Mouse (Mus musculus) midbrain, embryonic 13.5 days (tissue): ENCODE results near the gene Slc38a10. TPM values are rescaled to one million over a fixed set of nuclear protein-coding genes. Genes with fewer than 3 reads are reported as not detected.

Source experiments
- ATAC-seq: fragments of 200-750 bp; cut with Nextera tagmentation; 2 replicates; pipeline ENCODE4 v1.8.0; 2017; ENCODE audit warnings: mild to moderate bottlenecking, moderate TSS enrichment, moderate library complexity
- H3K27ac ChIP-seq: fragments of 300-500 bp; sonication (generic); 2 replicates; pipeline ENCODE4 v1.5.1; 2015; ENCODE audit warnings: inconsistent platforms, mild to moderate bottlenecking, moderate library complexity
- H3K27me3 ChIP-seq: fragments of 300-500 bp; sonication (generic); 2 replicates; pipeline ENCODE4 v1.6.1; 2015; ENCODE audit warnings: mild to moderate bottlenecking, inconsistent platforms
- H3K36me3 ChIP-seq: fragments of 300-500 bp; sonication (generic); 2 replicates; pipeline ENCODE4 v1.6.1; 2015; ENCODE audit warnings: mild to moderate bottlenecking, inconsistent platforms
- H3K4me1 ChIP-seq: fragments of 300-500 bp; sonication (generic); replicated peaks from 2 replicates; pipeline ENCODE4 v1.6.1; 2015; ENCODE audit warnings: inconsistent platforms
- H3K4me2 ChIP-seq: fragments of 300-500 bp; sonication (generic); replicated peaks from 2 replicates; pipeline ENCODE4 v1.6.1; 2015; ENCODE audit warnings: moderate library complexity, mild to moderate bottlenecking, inconsistent platforms
- H3K4me3 ChIP-seq: fragments of 300-500 bp; sonication (generic); replicated peaks from 2 replicates; pipeline ENCODE4 v1.5.1; 2015; ENCODE audit warnings: mild to moderate bottlenecking, inconsistent platforms
- H3K9ac ChIP-seq: fragments of 300-500 bp; sonication (generic); replicated peaks from 2 replicates; pipeline ENCODE4 v1.6.1; 2015; ENCODE audit warnings: mild to moderate bottlenecking, inconsistent platforms
- H3K9me3 ChIP-seq: fragments of 300-500 bp; sonication (generic); 2 replicates; pipeline ENCODE4 v1.6.1; 2016; ENCODE audit warnings: mild to moderate bottlenecking, inconsistent platforms
- WGBS: fragments of 180-500 bp; shearing (Covaris S2); methylation state at CpG from one replicate; pipeline ENCODE4 v1.1.7; 2015; 5-methylcytosine and 5-hydroxymethylcytosine counted together
- polyA plus RNA-seq: library from polyadenylated mRNA; unstranded; fragments of >200 nt; fragmentation: Nextera tagmentation; extraction: Ambion mirVana; gene quantifications from 2 replicates; pipeline ENCODE4 v1.2.1, GENCODE M21; 2015

The Slc38a10 gene
- polyA plus RNA-seq, 1 experiment from 2014 or later, result 109 TPM

DNA sequence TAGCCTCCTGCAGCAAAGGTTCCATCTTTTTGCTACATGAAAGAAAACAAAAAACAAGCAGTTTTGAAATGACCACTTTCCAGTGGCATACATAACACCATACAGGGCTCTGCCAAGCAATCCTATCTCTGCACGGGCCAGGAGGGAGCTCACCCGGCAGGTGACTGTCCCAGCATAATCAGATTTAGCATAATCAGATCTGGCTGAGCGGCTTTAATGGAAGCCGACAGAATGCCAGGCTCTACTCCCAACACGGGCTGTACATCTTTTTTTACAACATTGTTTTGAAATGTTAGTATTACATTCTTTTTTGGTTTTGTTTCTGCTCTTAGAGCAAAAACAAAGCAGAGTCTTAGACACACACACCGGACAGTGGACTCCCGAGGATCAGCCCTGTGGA is 21.9 kb downstream of the Slc38a10 start:
- Histone ChIP-seq H3K36me3 (peaks cover 71% of the 10 kb centered on the region), H3K4me3 (no peak overlapping the region), H3K27ac (no peak overlapping the region), H3K4me2 (no peak overlapping the region), H3K4me1 (no peaks in the 10 kb centered on the region), H3K27me3 (no peaks in the 10 kb centered on the region), H3K9me3 (no peaks in the 10 kb centered on the region), H3K9ac (no peak overlapping the region)
- ATAC-seq, result no peak
- WGBS, result 60% methylated on average over 7 of the region's 7 CpGs

- peaks cover 72% of the 10 kb centered on the region for H3K36me3 ChIP-seq
- no peaks in the 10 kb centered on the region for H3K4me1 ChIP-seq
- WGBS, result 95% methylated on average over 2 of the region's 2 CpGs
Observed at GRCm38 (mm10) chr11:120126845-120127244, 24.3 kb downstream of the Slc38a10 start.

GRCm38 (mm10) chr11:120122126-120122525 is 29.0 kb downstream of the Slc38a10 start:
- Histone ChIP-seq H3K4me1 (peaks cover 4% of the 10 kb centered on the region; the same call in 1 of the 2 replicates), H3K27me3 (no peaks in the 10 kb centered on the region), H3K4me3 (no peak overlapping the region), H3K4me2 (no peak overlapping the region), H3K27ac (no peak overlapping the region), H3K36me3 (peaks cover 51% of the 10 kb centered on the region), H3K9me3 (no peaks in the 10 kb centered on the region), H3K9ac (no peak overlapping the region)
- 91% methylated on average over 12 of the region's 12 CpGs for WGBS
- ATAC-seq, result no peak

More at GRCm38 (mm10) chr11:120126845-120127244, 24.3 kb downstream of the Slc38a10 start:
- no peak overlapping the region for H3K4me3 ChIP-seq
- H3K9ac ChIP-seq, result no peak overlapping the region
- no peak overlapping the region for H3K27ac ChIP-seq
- H3K4me2 ChIP-seq, result no peak overlapping the region
- ATAC-seq, result no peak
- no peaks in the 10 kb centered on the region for H3K9me3 ChIP-seq
- no peaks in the 10 kb centered on the region for H3K27me3 ChIP-seq

DNA sequence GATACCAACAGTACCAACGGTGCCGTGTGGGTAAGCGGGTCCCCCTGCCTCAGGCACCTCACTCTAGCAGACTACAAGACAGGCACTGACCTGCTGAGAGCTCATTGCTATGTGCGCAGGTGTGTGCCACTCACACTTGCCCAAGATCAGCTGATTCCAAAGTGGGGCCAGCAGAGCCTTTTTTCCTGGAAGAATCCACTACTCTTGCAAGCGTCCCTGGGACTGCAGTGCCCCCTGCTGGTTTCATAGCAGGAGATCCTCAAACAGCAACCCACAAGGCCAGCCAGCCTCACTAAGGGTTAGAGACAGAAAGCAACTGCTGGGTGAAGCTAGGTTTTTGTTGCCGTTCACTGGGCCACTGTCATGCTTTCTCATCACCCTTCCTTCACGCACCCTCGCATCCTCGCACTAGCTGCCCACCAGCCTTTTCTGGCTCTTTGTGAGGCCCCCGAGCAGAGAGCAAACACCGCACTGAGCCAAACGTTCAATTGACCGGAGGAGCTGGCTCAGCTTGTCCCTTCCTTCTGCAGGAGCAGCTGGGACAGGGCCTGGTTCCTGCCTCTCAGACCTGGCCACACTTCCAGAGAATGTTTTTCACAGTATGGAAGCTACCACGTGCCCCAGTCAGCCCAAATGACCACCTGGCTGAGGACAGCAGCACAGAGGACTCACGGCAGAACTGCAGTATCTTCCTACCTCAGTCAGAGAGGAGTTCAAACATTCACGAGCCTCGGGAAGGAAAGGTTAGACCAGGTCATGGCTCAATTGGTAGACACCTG is 30.3 kb downstream of the Slc38a10 start:
- peaks cover 4% of the 10 kb centered on the region; the same call in 1 of the 2 replicates for H3K4me1 ChIP-seq
- H3K36me3 ChIP-seq, result peaks cover 60% of the 10 kb centered on the region
- H3K4me2 ChIP-seq, result no peak overlapping the region
- no peak overlapping the region for H3K9ac ChIP-seq
- 80% methylated on average over 17 of the region's 17 CpGs for WGBS
- no peaks in the 10 kb centered on the region for H3K27me3 ChIP-seq
- no peak for ATAC-seq
- peak overlapping the region; percentile 15; the same call in 1 of the 2 replicates for H3K27ac ChIP-seq
- no peaks in the 10 kb centered on the region for H3K9me3 ChIP-seq
- H3K4me3 ChIP-seq, result no peak overlapping the region

DNA sequence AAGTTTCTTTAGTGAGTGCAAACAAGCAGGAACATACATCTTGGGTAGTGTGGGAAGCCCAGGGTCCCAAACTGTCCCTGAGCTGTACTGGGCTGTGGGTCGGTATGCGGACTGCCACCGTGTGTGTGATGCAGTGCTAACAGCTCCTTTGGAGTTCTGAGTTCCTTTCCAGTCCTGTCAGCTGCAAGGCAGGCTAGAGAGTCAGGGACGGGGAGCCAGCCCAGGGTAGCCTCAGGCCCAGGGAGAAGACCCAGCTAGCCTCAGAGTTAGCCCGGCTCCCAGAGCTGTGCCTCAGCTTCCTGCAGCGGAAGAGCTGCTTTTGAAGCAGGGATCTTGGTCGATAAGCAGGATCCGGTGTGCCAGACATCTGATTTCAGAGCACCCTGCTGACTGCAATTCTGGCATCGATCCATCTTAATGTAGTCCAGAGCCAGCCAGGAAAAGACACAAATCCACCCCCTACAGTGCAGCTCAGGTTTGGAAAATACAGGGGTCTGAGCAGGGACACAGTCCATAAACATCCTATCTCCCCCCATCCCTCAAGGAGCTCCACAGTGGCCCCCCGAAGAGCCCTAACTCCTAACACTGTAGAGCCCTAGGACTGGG is 31.1 kb downstream of the Slc38a10 start:
- 79% methylated on average over 10 of the region's 10 CpGs for WGBS
- Histone ChIP-seq H3K4me2 (no peak overlapping the region), H3K9ac (0 out of 2 replicates have a peak overlapping the region, but pooled peaks have one; percentile 1), H3K27ac (no peak overlapping the region), H3K36me3 (peaks cover 64% of the 10 kb centered on the region), H3K9me3 (no peaks in the 10 kb centered on the region), H3K27me3 (no peaks in the 10 kb centered on the region), H3K4me3 (no peak overlapping the region), H3K4me1 (peaks cover 4% of the 10 kb centered on the region; the same call in 1 of the 2 replicates)
- ATAC-seq, result peak; percentile 43; the same call in 1 of the 2 replicates

DNA sequence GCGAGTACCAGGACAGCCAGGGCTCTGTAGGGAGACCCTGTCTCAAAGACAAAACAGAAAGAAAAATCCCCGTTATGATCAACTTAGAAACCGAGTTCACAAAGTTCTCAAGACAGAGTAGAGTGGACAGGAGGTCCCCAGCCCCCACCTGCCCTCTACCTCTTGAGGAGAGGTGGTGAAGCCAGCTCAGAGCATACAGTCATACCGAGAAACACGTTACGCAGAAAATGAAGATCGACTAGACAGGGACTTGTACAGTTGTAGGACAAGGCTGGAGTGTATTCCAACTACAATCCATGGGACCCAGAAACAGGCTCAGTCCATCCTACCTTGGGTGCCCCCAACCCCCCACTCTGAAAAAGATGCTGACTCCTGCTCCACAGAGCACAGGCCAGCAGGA is 32.0 kb downstream of the Slc38a10 start:
- Histone ChIP-seq H3K9ac (no peak overlapping the region), H3K9me3 (no peaks in the 10 kb centered on the region), H3K36me3 (peaks cover 68% of the 10 kb centered on the region), H3K4me1 (peaks cover 4% of the 10 kb centered on the region; the same call in 1 of the 2 replicates), H3K4me3 (no peak overlapping the region), H3K27ac (no peak overlapping the region), H3K4me2 (no peak overlapping the region), H3K27me3 (no peaks in the 10 kb centered on the region)
- no peak for ATAC-seq
- 92% methylated on average over 7 of the region's 7 CpGs for WGBS

DNA sequence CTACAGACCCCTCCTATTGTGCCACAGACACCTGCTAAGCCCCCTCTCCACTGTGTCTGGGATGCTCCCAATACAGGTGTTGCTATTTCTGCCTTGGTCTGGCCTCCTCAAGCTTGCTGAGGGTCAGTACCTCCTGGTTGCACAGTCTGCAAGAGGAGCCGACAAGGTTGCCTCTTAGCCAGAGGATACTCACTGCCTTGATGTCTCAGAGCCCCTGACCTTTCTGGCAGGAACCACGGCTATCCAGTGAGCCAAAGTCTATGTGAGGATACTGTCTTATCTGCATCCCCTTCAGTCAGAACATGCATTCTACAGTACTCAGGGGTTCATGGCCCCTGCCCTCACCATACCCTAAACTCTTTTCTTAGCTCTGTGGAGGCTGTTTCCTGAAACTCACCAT is 33.5 kb downstream of the Slc38a10 start:
- Histone ChIP-seq H3K27ac (no peak overlapping the region), H3K9me3 (no peaks in the 10 kb centered on the region), H3K4me2 (no peak overlapping the region), H3K4me1 (peaks cover 4% of the 10 kb centered on the region; the same call in 1 of the 2 replicates), H3K36me3 (peaks cover 59% of the 10 kb centered on the region), H3K27me3 (no peaks in the 10 kb centered on the region), H3K9ac (no peak overlapping the region), H3K4me3 (no peak overlapping the region)
- ATAC-seq, result no peak
- 79% methylated on average over 2 of the region's 2 CpGs for WGBS

- Histone ChIP-seq H3K9me3 (no peaks in the 10 kb centered on the region), H3K4me1 (peaks cover 5% of the 10 kb centered on the region; the same call in 1 of the 2 replicates), H3K36me3 (peaks cover 54% of the 10 kb centered on the region), H3K27me3 (no peaks in the 10 kb centered on the region), H3K27ac (no peak overlapping the region), H3K9ac (no peak overlapping the region), H3K4me3 (no peak overlapping the region), H3K4me2 (no peak overlapping the region)
- WGBS, result 94% methylated on average over 21 of the region's 21 CpGs
- no peak for ATAC-seq
Observed at GRCm38 (mm10) chr11:120114488-120115215, 36.5 kb downstream of the Slc38a10 start.

DNA sequence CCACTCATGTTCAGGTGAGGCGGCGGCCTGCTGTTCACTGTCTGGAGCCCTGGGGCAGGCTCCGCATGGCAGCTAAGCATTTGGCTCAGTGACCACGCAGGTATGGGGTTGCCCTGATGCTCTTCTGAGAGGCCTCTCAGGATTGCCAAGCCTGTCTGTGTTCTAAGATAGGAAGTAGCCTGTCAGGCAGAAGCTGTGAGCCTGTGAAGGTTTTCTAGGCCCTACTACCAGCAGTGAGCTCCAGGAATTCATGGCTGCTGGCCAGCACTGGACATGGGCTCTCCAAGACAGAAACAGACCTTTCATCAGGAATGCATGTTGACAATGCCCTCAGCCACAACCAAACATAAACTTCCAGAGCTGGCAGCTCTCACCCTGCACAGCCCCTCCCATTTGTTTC is 39.0 kb downstream of the Slc38a10 start:
- Histone ChIP-seq H3K27me3 (no peaks in the 10 kb centered on the region), H3K4me3 (no peak overlapping the region), H3K36me3 (peaks cover 61% of the 10 kb centered on the region), H3K9me3 (no peaks in the 10 kb centered on the region), H3K9ac (no peak overlapping the region), H3K4me1 (peaks cover 5% of the 10 kb centered on the region; the same call in 1 of the 2 replicates), H3K4me2 (no peak overlapping the region), H3K27ac (no peak overlapping the region)
- WGBS, result 91% methylated on average over 4 of the region's 4 CpGs
- ATAC-seq, result no peak

DNA sequence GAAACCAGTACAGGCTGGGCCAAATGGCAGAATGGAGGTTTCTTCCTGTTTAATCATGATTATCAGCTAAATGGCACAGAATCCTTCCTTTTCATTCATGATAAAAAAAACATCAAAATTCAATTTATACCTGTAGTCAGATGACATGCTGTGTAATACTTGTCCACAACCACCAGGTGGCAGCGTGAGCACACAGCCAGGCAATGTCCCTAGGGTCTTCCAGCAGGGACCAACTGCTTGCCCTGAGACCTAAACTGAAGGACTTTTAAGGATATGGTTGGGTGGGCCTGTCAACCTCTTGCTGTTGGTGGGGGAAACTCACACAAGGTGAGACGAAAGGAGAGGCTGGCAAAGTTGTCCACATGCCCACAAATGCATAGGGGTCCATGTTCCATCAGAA is 40.1 kb downstream of the Slc38a10 start:
- 9% methylated on average over 2 of the region's 2 CpGs for WGBS
- ATAC-seq, result no peak
- Histone ChIP-seq H3K27ac (0 out of 2 replicates have a peak overlapping the region, but pooled peaks have one; percentile 47), H3K4me3 (no peak overlapping the region), H3K9ac (no peak overlapping the region), H3K36me3 (peaks cover 59% of the 10 kb centered on the region), H3K27me3 (no peaks in the 10 kb centered on the region), H3K9me3 (no peaks in the 10 kb centered on the region), H3K4me2 (no peak overlapping the region), H3K4me1 (peaks cover 5% of the 10 kb centered on the region; the same call in 1 of the 2 replicates)

GRCm38 (mm10) chr11:120110554-120110953 is 40.6 kb downstream of the Slc38a10 start:
- Histone ChIP-seq H3K4me2 (no peak overlapping the region), H3K9ac (no peak overlapping the region), H3K36me3 (peaks cover 59% of the 10 kb centered on the region), H3K27me3 (no peaks in the 10 kb centered on the region), H3K27ac (no peak overlapping the region), H3K9me3 (no peaks in the 10 kb centered on the region), H3K4me1 (peaks cover 5% of the 10 kb centered on the region; the same call in 1 of the 2 replicates), H3K4me3 (no peak overlapping the region)
- WGBS, result 71% methylated on average over 7 of the region's 7 CpGs
- peak; percentile 29 for ATAC-seq
